In the genomic region with DNA sequence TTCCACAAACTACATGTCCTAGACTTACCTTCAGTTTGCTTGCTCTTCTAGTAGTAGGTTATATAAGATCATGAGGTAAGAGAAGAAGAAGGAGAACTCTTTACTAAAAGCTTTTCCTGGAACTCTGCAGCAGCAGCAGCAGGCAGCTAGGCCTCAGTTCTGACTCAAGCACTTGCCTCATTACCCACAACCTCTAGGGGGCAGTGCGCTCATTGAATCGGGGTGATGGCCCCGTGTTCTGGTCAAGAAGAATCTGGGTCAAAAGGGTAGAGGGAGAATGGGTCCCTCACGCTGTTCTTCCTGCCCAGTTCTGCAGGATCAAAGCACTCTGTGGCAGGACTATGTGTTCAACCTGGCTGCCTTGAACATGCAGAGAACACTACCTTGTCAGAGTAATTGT, we compare ENCODE assay signal across 9 mouse cellular contexts.
DNase-seq lines count a peak whose midpoint lies in the region; ATAC-seq and TF ChIP-seq lines count a peak whose summit lies in the region.
"Had no signal": no experiment of that assay in that cellular context is flagged by ENCODE, and none has a peak within 500 bp of the region (broad histone marks: within the 10 kb centered on the region; RNA-seq: fewer than 3 reads in every experiment).

No protein-coding gene starts in this region.

- TF ChIP-seq CTCF in Patski (IDR thresholded peaks at IDR 0.05): peak; percentile 54

- no peak overlapping the region for H3K27ac ChIP-seq in hindbrain, embryonic 11.5 days (ENCODE audit: low read depth, low read length)
- no peak overlapping the region for H3K27ac ChIP-seq in hindbrain, embryonic 14.5 days
- no peak overlapping the region for H3K27ac ChIP-seq in hindbrain, embryonic 16.5 days (ENCODE audit: low read depth, low read length)
- H3K27ac ChIP-seq: embryonic facial prominence, embryonic 13.5 days had no signal

- H3K4me2 ChIP-seq in hindbrain, embryonic 11.5 days (replicated peaks; ENCODE audit: low read depth, low read length): no peak overlapping the region
- H3K4me2 ChIP-seq in hindbrain, embryonic 14.5 days (replicated peaks): no peak overlapping the region
- no peak overlapping the region for H3K4me2 ChIP-seq in hindbrain, embryonic 16.5 days (ENCODE audit: low read length)
- H3K4me2 ChIP-seq: embryonic facial prominence, embryonic 13.5 days had no signal

- H3K9ac ChIP-seq in hindbrain, embryonic 11.5 days (ENCODE audit: low read depth, low read length): no peak overlapping the region
- no peak overlapping the region for H3K9ac ChIP-seq in hindbrain, embryonic 14.5 days
- H3K9ac ChIP-seq in hindbrain, embryonic 16.5 days (ENCODE audit: low read depth, low read length): no peak overlapping the region
- H3K9ac ChIP-seq: embryonic facial prominence, embryonic 13.5 days had no signal

- POLR2A ChIA-PET in Patski (lab: Charles Lee): no interaction called here

- in situ Hi-C loops in Patski (cut with MboI; ENCODE audit: low pct_unique_long_range_greater_than_20kb): no loop called here

- peak; percentile 18 for DNase-seq in hindbrain, embryonic 11.5 days (ENCODE audit: low spot score)
- no peak for DNase-seq in hindbrain, embryonic 14.5 days (ENCODE audit: low spot score)
- DNase-seq in A20 (ENCODE audit: low read depth, low spot score) (peak; percentile 46), Patski (ENCODE audit: low read depth, low spot score) (no peak)
- no peak for DNase-seq in cerebellum, adult 11-12 months
- no peak for DNase-seq in right cerebral cortex, postnatal 36 days (ENCODE audit: low spot score in 2 of 2)

- no peak overlapping the region for H3K4me3 ChIP-seq in hindbrain, embryonic 11.5 days (ENCODE audit: low read depth, low read length)
- H3K4me3 ChIP-seq in hindbrain, embryonic 14.5 days (replicated peaks; ENCODE audit: low read length): no peak overlapping the region
- no peak overlapping the region for H3K4me3 ChIP-seq in hindbrain, embryonic 16.5 days (ENCODE audit: low read length)
- H3K4me3 ChIP-seq: embryonic facial prominence, embryonic 13.5 days had no signal

- CTCF ChIA-PET in Patski (lab: Charles Lee): no interaction called here

- H3K36me3 ChIP-seq in hindbrain, embryonic 11.5 days (ENCODE audit: control insufficient read depth, insufficient read depth, low read length): no peaks in the 10 kb centered on the region
- no peaks in the 10 kb centered on the region for H3K36me3 ChIP-seq in hindbrain, embryonic 14.5 days (replicated peaks; ENCODE audit: control insufficient read depth, insufficient read depth)
- H3K36me3 ChIP-seq in hindbrain, embryonic 16.5 days (ENCODE audit: control insufficient read depth, insufficient read depth, low read length): no peaks in the 10 kb centered on the region
- H3K36me3 ChIP-seq: embryonic facial prominence, embryonic 13.5 days had no signal

- H3K27me3 ChIP-seq in hindbrain, embryonic 11.5 days (ENCODE audit: control insufficient read depth, insufficient read depth, low read length): no peaks in the 10 kb centered on the region
- no peaks in the 10 kb centered on the region for H3K27me3 ChIP-seq in hindbrain, embryonic 14.5 days (ENCODE audit: control insufficient read depth, insufficient read depth, low read length)
- H3K27me3 ChIP-seq in Patski: no peaks in the 10 kb centered on the region
- no peaks in the 10 kb centered on the region for H3K27me3 ChIP-seq in hindbrain, embryonic 16.5 days (replicated peaks; ENCODE audit: control insufficient read depth, insufficient read depth, low read length)
- H3K27me3 ChIP-seq: embryonic facial prominence, embryonic 13.5 days had no signal

- ATAC-seq in hindbrain, embryonic 11.5 days (ENCODE audit: low FRiP score): no peak
- ATAC-seq in hindbrain, embryonic 14.5 days (ENCODE audit: low FRiP score): no peak
- ATAC-seq in Patski: no peak
- ATAC-seq in granulocyte monocyte progenitor cell, adult 5-6 weeks (replicated peaks; ENCODE audit: poor library complexity, severe bottlenecking): peak; percentile 56; the same call in 1 of the 2 replicates
- ATAC-seq in hindbrain, embryonic 16.5 days: no peak

- no peaks in the 10 kb centered on the region for H3K4me1 ChIP-seq in hindbrain, embryonic 11.5 days (replicated peaks; ENCODE audit: control insufficient read depth, insufficient read depth, low read length)
- no peaks in the 10 kb centered on the region for H3K4me1 ChIP-seq in hindbrain, embryonic 14.5 days (replicated peaks; ENCODE audit: control insufficient read depth, insufficient read depth, low read length)
- no peaks in the 10 kb centered on the region; the same call in 1 of the 2 replicates for H3K4me1 ChIP-seq in hindbrain, embryonic 16.5 days (ENCODE audit: control insufficient read depth, insufficient read depth, low read depth, low read length)

- no peaks in the 10 kb centered on the region for H3K9me3 ChIP-seq in hindbrain, embryonic 11.5 days (ENCODE audit: control insufficient read depth, low read length)
- H3K9me3 ChIP-seq in hindbrain, embryonic 14.5 days (ENCODE audit: control insufficient read depth, low read length): no peaks in the 10 kb centered on the region
- H3K9me3 ChIP-seq in hindbrain, embryonic 16.5 days (ENCODE audit: control insufficient read depth, low read length): no peaks in the 10 kb centered on the region

- WGBS in hindbrain, embryonic 11.5 days: 33% methylated on average over 4 of the region's 4 CpGs
- WGBS in hindbrain, embryonic 14.5 days: 30% methylated on average over 4 of the region's 4 CpGs
- WGBS in hindbrain, embryonic 16.5 days: 45% methylated on average over 4 of the region's 4 CpGs

Comparison
In these comparisons a context has a peak if more than half of its experiments do, and no peak if none do; other contexts are left out.
1. DNase-seq: peak in hindbrain, embryonic 11.5 days (single experiment) and A20 (single experiment); none in hindbrain, embryonic 14.5 days (single experiment), Patski (single experiment), cerebellum, adult 11-12 months (single experiment) and right cerebral cortex, postnatal 36 days (0 of 2).